Mouse (Mus musculus) kidney, adult 2 months (tissue): Measurements from ENCODE around the gene Myom3. TPM values are rescaled to one million over a fixed set of nuclear protein-coding genes. Genes with fewer than 3 reads are reported as not detected.
A peak's percentile ranks its signal among the peaks of the same experiment; 100 is the strongest.

Experiments used
- DNase-seq: peaks from one replicate; pipeline ENCODE4 v3.0.0; 2021
- H3K27ac ChIP-seq: fragments of 200-500 bp; 2 replicates; pipeline ENCODE4 v1.5.1; 2012; ENCODE audit warnings: low read depth, low read length, control low read depth, inconsistent platforms; ENCODE audit not compliant: insufficient read depth
- H3K27me3 ChIP-seq: fragments of 200-500 bp; replicated peaks from 2 replicates; pipeline ENCODE4 v1.6.1; 2012; ENCODE audit warnings: mild to moderate bottlenecking, moderate library complexity, low read length, inconsistent platforms; ENCODE audit not compliant: control insufficient read depth, insufficient read depth
- H3K36me3 ChIP-seq: fragments of 200-500 bp; 2 replicates; pipeline ENCODE4 v1.6.1; 2012; ENCODE audit warnings: mild to moderate bottlenecking, moderate library complexity, low read length, inconsistent platforms; ENCODE audit not compliant: control insufficient read depth, insufficient read depth
- H3K4me1 ChIP-seq: fragments of 200-500 bp; 2 replicates; pipeline ENCODE4 v1.6.1; 2011; ENCODE audit warnings: low read length; ENCODE audit not compliant: control insufficient read depth, insufficient read depth
- H3K4me3 ChIP-seq: fragments of 200-500 bp; 2 replicates; pipeline ENCODE4 v1.5.1; 2011; ENCODE audit warnings: mild to moderate bottlenecking, low read depth, low read length, control low read depth; ENCODE audit not compliant: insufficient read depth
- CTCF ChIP-seq: fragments of 200-500 bp; conservative IDR thresholded peaks from 2 replicates; pipeline ENCODE4 v1.5.1; 2011; ENCODE audit warnings: low read depth, mild to moderate bottlenecking, control low read depth, low read length, moderate library complexity, mixed read lengths; ENCODE audit not compliant: insufficient read depth, insufficient read length
- POLR2A ChIP-seq: fragments of 200-500 bp; IDR thresholded peaks from one replicate; pipeline ENCODE4 v1.6.1; 2011; ENCODE audit warnings: low read depth, low read length, control low read depth
- WGBS: fragments of 180-500 bp; shearing (Covaris S2); methylation state at CpG from one replicate; pipeline ENCODE4 v1.1.7; 2018; 5-methylcytosine and 5-hydroxymethylcytosine counted together
- polyA plus RNA-seq: library from polyadenylated mRNA; depleted of rRNA; stranded (reverse); fragments of >200 nt; gene quantifications from 2 replicates; pipeline ENCODE4 v1.2.3, GENCODE M21; 2012

Gene Myom3
- polyA plus RNA-seq, 1 experiment, result 1.5 TPM

DNA sequence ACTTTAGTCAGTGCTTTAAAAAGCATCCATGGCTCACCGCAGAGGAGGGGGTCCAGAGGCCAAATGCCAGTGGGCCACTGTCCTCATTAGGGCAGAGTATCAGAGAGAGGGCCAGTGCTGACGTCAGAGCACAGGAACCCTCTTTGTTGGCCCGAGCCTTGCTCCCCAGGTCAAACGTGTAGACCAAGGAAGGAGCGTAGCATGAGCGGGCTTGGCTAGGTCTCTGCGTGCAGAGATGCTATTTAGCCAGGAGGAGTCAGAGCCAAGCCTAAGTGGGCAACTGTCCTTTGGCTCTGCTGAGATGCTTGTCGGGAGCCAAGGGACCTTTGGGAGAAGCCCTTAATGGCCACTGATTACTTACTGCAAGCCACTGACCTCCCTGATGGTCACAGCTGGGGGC is 1.5 kb downstream of the Myom3 start:
- WGBS, result 60% methylated on average over 8 of the region's 8 CpGs
- Histone ChIP-seq H3K4me1 (peaks cover 4% of the 10 kb centered on the region; the same call in 1 of the 2 replicates), H3K27me3 (no peaks in the 10 kb centered on the region), H3K27ac (no peak overlapping the region; the same call in 1 of the 2 replicates), H3K36me3 (no peaks in the 10 kb centered on the region), H3K4me3 (no peak overlapping the region)
- DNase-seq, result peak; percentile 48
- TF ChIP-seq CTCF (no peak), POLR2A (no peak)

GRCm38 (mm10) chr4:135761569-135761968 is 2.1 kb downstream of the Myom3 start:
- H3K27me3 ChIP-seq, result no peaks in the 10 kb centered on the region
- H3K36me3 ChIP-seq, result no peaks in the 10 kb centered on the region
- TF ChIP-seq CTCF, result no peak
- TF ChIP-seq POLR2A, result no peak
- H3K27ac ChIP-seq, result peak overlapping the region; percentile 57; the same call in 1 of the 2 replicates
- peaks cover 4% of the 10 kb centered on the region; the same call in 1 of the 2 replicates for H3K4me1 ChIP-seq
- 53% methylated on average over 7 of the region's 7 CpGs for WGBS
- DNase-seq, result peak; percentile 83
- H3K4me3 ChIP-seq, result no peak overlapping the region

DNA sequence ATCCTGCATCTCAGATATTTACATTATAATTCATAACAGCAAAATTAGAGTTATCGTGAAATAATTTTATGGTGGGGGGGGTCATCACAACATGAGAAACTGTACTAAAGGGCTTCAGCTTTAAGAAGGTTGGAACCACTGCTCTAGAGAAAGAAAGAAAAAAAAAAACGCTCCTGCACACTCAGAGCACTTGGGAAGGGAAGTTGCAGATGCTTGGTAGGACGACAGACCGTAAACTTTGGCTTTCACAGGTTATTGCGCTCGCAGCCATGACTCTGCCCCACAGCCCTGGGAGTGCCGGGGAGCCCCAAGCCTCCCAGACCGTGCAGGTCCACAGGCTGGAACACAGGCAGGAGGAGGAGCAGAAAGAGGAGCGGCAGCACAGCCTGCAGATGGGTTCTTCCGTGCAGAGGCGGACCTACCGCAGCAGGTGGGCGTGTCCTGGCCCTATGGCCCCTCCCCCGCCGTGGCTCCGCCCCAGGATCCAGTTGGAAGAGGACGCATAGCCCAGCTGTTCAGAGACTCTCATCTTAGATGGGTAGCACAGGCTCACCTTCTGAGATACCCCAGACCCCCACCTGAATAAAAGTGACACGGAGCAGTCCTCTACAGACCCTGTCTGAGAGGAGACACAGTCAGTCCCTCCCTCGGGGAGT is 2.9 kb downstream of the Myom3 start:
- DNase-seq, result peak; percentile 90
- Histone ChIP-seq H3K4me1 (peaks cover 4% of the 10 kb centered on the region; the same call in 1 of the 2 replicates), H3K27ac (peak overlapping the region; percentile 57; the same call in 1 of the 2 replicates), H3K36me3 (no peaks in the 10 kb centered on the region), H3K27me3 (no peaks in the 10 kb centered on the region), H3K4me3 (no peak overlapping the region; the same call in 1 of the 2 replicates)
- TF ChIP-seq CTCF, result no peak
- TF ChIP-seq POLR2A, result no peak
- WGBS, result 8% methylated on average over 19 of the region's 19 CpGs

- no peak overlapping the region for H3K27ac ChIP-seq
- H3K4me3 ChIP-seq, result no peak overlapping the region
- TF ChIP-seq CTCF, result no peak
- TF ChIP-seq POLR2A, result no peak
- no peaks in the 10 kb centered on the region for H3K36me3 ChIP-seq
- WGBS, result 95% methylated on average over 13 of the region's 13 CpGs
- peaks cover 4% of the 10 kb centered on the region; the same call in 1 of the 2 replicates for H3K4me1 ChIP-seq
- no peak for DNase-seq
- H3K27me3 ChIP-seq, result no peaks in the 10 kb centered on the region
Observed at GRCm38 (mm10) chr4:135764700-135765099, 5.2 kb downstream of the Myom3 start.

DNA sequence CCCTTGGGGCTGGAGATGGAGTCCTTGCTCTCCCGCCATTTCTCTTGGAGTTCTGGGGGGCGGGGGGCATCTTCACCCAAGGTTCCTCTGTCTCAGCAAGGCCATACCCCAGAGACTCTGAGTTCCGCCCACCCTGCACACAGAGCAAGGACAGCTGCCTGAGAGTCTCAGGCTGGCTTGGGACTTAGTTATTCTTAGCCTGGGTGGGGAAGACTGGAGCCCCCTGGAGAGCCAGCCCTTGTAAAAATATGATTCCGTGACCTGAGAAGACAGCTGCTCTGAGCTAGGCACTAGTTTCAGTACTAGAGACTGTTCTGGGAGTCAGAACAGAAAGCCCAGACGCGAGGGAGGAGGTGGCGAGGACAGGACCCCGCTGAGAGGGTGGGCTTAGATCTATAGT is 6.2 kb downstream of the Myom3 start:
- no peak for TF ChIP-seq CTCF
- TF ChIP-seq POLR2A, result no peak
- no peak overlapping the region for H3K4me3 ChIP-seq
- 82% methylated on average over 8 of the region's 8 CpGs for WGBS
- no peaks in the 10 kb centered on the region for H3K27me3 ChIP-seq
- no peak for DNase-seq
- no peak overlapping the region for H3K27ac ChIP-seq
- peaks cover 4% of the 10 kb centered on the region; the same call in 1 of the 2 replicates for H3K4me1 ChIP-seq
- H3K36me3 ChIP-seq, result no peaks in the 10 kb centered on the region

DNA sequence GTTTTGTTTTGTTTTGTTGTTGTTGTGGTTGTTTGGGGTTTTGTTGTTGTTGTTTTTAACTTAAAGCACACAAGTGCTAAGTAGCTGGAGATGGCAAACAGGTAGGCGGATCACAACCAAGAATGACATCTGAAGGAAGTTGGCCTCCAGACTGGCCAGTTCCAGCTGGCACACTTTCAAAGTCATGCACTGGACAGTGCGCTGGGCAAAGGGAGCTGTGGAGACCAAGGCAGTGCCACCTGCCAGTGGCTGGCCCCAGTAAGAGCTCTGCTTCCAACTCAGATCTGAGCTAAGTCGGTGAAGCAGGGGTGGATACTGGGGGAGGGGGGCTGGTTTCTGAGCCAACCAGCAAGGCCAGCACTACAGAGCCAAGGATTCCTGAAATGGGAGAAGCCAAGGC is 7.5 kb downstream of the Myom3 start:
- peak; percentile 84 for DNase-seq
- Histone ChIP-seq H3K27me3 (no peaks in the 10 kb centered on the region), H3K27ac (no peak overlapping the region), H3K4me3 (no peak overlapping the region), H3K36me3 (no peaks in the 10 kb centered on the region), H3K4me1 (peaks cover under 1% of the 10 kb centered on the region; the same call in 1 of the 2 replicates)
- TF ChIP-seq POLR2A (no peak), CTCF (no peak)
- WGBS, result 29% methylated on average over 3 of the region's 3 CpGs

- H3K27ac ChIP-seq, result no peak overlapping the region
- H3K36me3 ChIP-seq, result no peaks in the 10 kb centered on the region
- WGBS, result 67% methylated on average over 14 of the region's 14 CpGs
- H3K27me3 ChIP-seq, result no peaks in the 10 kb centered on the region
- no peak for TF ChIP-seq POLR2A
- TF ChIP-seq CTCF, result peak; percentile 81
- H3K4me3 ChIP-seq, result no peak overlapping the region
- H3K4me1 ChIP-seq, result no peaks in the 10 kb centered on the region
- DNase-seq, result peak; percentile 55
Observed at GRCm38 (mm10) chr4:135768572-135769526, 9.3 kb downstream of the Myom3 start.
